Mouse (Mus musculus): ENCODE measurements at regions not wholly inside any gene's neighbourhood (a gene's known extent, or its start where the extent isn't known, plus 50 kb on each side); places are given as distances from the start of the nearest gene placed in this dataset.

GRCm38 (mm10) chr10:96200932-96201641 lies 64.7 kb downstream of the Gm5426 start:
- TF ChIP-seq CTCF (IDR thresholded peaks at IDR 0.05 in 2 of 3, conservative IDR thresholded peaks at IDR 0.05 in 1 of 3; ENCODE audit: control insufficient read depth in 1 of 3, insufficient read depth in 1 of 3, low read depth in 2 of 3, low read length in 3 of 3, poor library complexity in 1 of 3, severe bottlenecking in 1 of 3), result no peak
- TF ChIP-seq POLR2AphosphoS5 (IDR thresholded peaks at IDR 0.05; ENCODE audit: borderline replicate concordance, low read depth, low read length), result no peak
- peak; percentile 31 to 58; a peak in 3 of 4 replicates for TF ChIP-seq POLR2A (IDR thresholded peaks at IDR 0.05; ENCODE audit: control insufficient read depth in 1 of 2, insufficient read depth in 1 of 2, low read depth in 1 of 2, low read length in 2 of 2, poor library complexity in 1 of 2)
- peak; percentile 24; the same call in 1 of the 2 replicates for TF ChIP-seq TAL1 (IDR thresholded peaks at IDR 0.05; ENCODE audit: low read length)
- TF ChIP-seq ZC3H11A (IDR thresholded peaks at IDR 0.05; ENCODE audit: low read depth, low read length), result no peak
- peak; percentile 74 for TF ChIP-seq TCF12 (IDR thresholded peaks at IDR 0.05; ENCODE audit: low read depth, low read length)
- no peak for TF ChIP-seq NRF1 (IDR thresholded peaks at IDR 0.05; ENCODE audit: insufficient read depth, low read depth, low read length, poor library complexity, severe bottlenecking)
- no peak; the same call in none of the 2 replicates for TF ChIP-seq MXI1 (IDR thresholded peaks at IDR 0.05; ENCODE audit: low read depth, low read length)
- TF ChIP-seq E2F4 (IDR thresholded peaks at IDR 0.05; ENCODE audit: borderline replicate concordance, low read depth, low read length), result no peak
